Mouse (Mus musculus) heart, postnatal 0 days (tissue): ENCODE data around the gene Rybp. TPM values are rescaled to one million over a fixed set of nuclear protein-coding genes. Genes with fewer than 3 reads are reported as not detected.
A peak's percentile ranks its signal among the peaks of the same experiment; 100 is the strongest.

Source experiments
- ATAC-seq: fragments of 200-750 bp; cut with Nextera tagmentation; 2 replicates; pipeline ENCODE4 v1.8.0; 2017; ENCODE audit warnings: low read depth, moderate number of reproducible peaks, moderate library complexity; ENCODE audit not compliant: insufficient read depth
- DNase-seq: peaks from one replicate; pipeline ENCODE4 v3.0.0-alpha.2; 2016; ENCODE audit warnings: low spot score
- H3K27ac ChIP-seq: fragments of 300-500 bp; sonication (generic); 2 replicates; pipeline ENCODE4 v1.5.1; 2014; ENCODE audit warnings: low read depth, mild to moderate bottlenecking
- H3K27me3 ChIP-seq: fragments of 300-500 bp; sonication (generic); 2 replicates; pipeline ENCODE4 v1.6.1; 2014; ENCODE audit warnings: low read length, mixed read lengths; ENCODE audit not compliant: control insufficient read depth, insufficient read depth
- H3K36me3 ChIP-seq: fragments of 300-500 bp; sonication (generic); replicated peaks from 2 replicates; pipeline ENCODE4 v1.6.1; 2014; ENCODE audit warnings: low read length, mixed read lengths; ENCODE audit not compliant: control insufficient read depth, insufficient read depth
- H3K4me1 ChIP-seq: fragments of 300-500 bp; sonication (generic); 2 replicates; pipeline ENCODE4 v1.6.1; 2014; ENCODE audit warnings: antibody characterized with exemption; ENCODE audit not compliant: control insufficient read depth, insufficient read depth
- H3K4me2 ChIP-seq: fragments of 300-500 bp; sonication (generic); 2 replicates; pipeline ENCODE4 v1.6.1; 2014; ENCODE audit warnings: low read depth, mild to moderate bottlenecking, low read length, moderate library complexity
- H3K4me3 ChIP-seq: fragments of 300-500 bp; sonication (generic); 2 replicates; pipeline ENCODE4 v1.5.1; 2014; ENCODE audit warnings: low read depth, low read length
- H3K9ac ChIP-seq: fragments of 300-500 bp; sonication (generic); replicated peaks from 2 replicates; pipeline ENCODE4 v1.6.1; 2014; ENCODE audit warnings: low read depth, low read length, mixed read lengths
- H3K9me3 ChIP-seq: fragments of 300-500 bp; sonication (generic); replicated peaks from 2 replicates; pipeline ENCODE4 v1.6.1; 2016; ENCODE audit warnings: low read length; ENCODE audit not compliant: control insufficient read depth
- CTCF ChIP-seq: IDR thresholded peaks from 2 replicates; pipeline ENCODE4 v1.5.1; 2016; ENCODE audit warnings: antibody characterized with exemption, control low read depth, low read depth
- EP300 ChIP-seq: IDR thresholded peaks from 2 replicates; pipeline ENCODE4 v1.6.1; 2016; ENCODE audit warnings: antibody characterized with exemption, low read depth
- WGBS: fragments of 180-500 bp; shearing (Covaris S2); extraction: QIAGEN DNeasy Blood & Tissue Kit; methylation state at CpG from one replicate; pipeline ENCODE4 v1.1.7; 2014; 5-methylcytosine and 5-hydroxymethylcytosine counted together
- polyA plus RNA-seq: library from polyadenylated mRNA; unstranded; fragments of >200 nt; fragmentation: Nextera tagmentation; extraction: Ambion mirVana; gene quantifications from 2 replicates; pipeline ENCODE4 v1.2.1, GENCODE M21; 2015
- total RNA-seq: library from RNA; depleted of rRNA; stranded (reverse); fragments of >200 nt; gene quantifications from 2 replicates; pipeline ENCODE4 v1.2.3, GENCODE M21; 2014; ENCODE audit warnings: low replicate concordance

Gene Rybp
- total and polyA plus RNA-seq, 2 experiments from 2014 or later, result 5.2 to 8.6 TPM

DNA sequence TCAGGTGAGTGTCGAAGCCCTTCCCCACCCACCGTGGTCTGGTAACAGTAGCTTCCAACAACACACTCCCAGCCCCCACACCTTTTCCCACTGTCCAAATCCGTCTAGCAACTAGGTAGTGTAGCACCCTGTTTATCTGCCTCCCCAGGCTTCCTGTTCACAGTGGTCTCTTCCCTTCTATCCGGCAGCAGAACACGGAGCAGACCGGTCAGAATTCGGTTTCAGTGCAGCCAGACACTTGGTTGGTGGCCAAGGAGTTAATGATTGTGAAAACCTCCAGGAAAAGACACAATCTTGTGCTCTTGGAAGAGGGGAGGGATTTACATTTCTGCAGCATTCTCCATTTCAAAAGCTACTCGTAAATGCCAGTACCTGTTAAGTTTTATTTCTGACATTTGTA lies 44.3 kb upstream of the Rybp start:
- Histone ChIP-seq H3K27me3 (peaks cover 12% of the 10 kb centered on the region; the same call in 1 of the 2 replicates), H3K9ac (no peak overlapping the region), H3K4me1 (0 out of 2 replicates have a peak, but pooled peaks cover 2% of the 10 kb centered on the region), H3K27ac (no peak overlapping the region), H3K4me3 (no peak overlapping the region), H3K36me3 (no peaks in the 10 kb centered on the region), H3K9me3 (no peaks in the 10 kb centered on the region), H3K4me2 (no peak overlapping the region)
- WGBS, result 37% methylated on average over 8 of the region's 8 CpGs
- ATAC-seq (no peak), DNase-seq (no peak)
- TF ChIP-seq EP300 (no peak), CTCF (no peak)

DNA sequence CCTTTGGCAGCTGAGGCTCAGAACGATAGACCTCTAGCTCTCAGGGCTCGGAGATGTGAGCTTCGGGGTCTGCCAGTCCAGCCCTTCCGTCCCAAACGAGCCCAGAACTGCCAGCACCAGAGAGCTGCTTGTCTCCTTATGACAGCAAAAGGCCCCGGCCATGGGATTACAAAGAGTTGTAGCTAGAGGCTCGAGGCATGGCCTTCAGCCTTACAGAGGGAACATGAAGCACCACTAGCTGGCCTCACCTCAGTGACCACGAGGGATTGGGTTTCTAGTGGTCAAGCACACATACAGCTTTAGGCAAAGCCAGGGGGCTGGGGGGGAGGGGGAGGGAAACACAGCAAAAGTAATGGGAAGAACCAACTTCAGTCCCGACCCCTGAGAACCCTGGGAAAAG lies 43.8 kb upstream of the Rybp start:
- Histone ChIP-seq H3K27me3 (peaks cover 9% of the 10 kb centered on the region; the same call in 1 of the 2 replicates), H3K4me2 (no peak overlapping the region), H3K36me3 (no peaks in the 10 kb centered on the region), H3K27ac (no peak overlapping the region), H3K9ac (no peak overlapping the region), H3K4me1 (no peaks in the 10 kb centered on the region), H3K9me3 (no peaks in the 10 kb centered on the region), H3K4me3 (no peak overlapping the region)
- DNase-seq, result no peak
- no peak for ATAC-seq
- TF ChIP-seq EP300 (no peak), CTCF (no peak)
- WGBS, result 78% methylated on average over 9 of the region's 9 CpGs

DNA sequence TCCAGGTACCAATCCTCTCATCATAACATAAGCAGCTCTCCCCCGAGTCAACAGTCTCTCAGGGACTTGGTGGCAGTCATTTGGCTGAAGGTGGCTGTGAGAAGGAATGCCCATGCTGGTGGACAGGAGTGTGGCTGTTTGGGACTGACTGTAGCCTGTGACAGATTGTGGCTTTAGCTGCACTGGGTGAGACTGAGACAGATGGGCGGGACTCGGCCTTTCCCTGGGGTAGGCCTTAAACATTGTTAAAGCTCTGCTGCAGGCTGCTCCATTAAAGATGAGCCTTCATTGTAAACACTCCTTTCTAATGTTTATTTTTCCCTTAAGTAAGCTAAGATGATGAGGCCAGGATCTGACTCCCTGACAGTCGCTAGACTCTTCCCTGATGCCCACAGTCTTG lies 42.3 kb upstream of the Rybp start:
- 70% methylated on average over 4 of the region's 4 CpGs for WGBS
- TF ChIP-seq CTCF (no peak), EP300 (no peak)
- Histone ChIP-seq H3K27ac (no peak overlapping the region), H3K9me3 (no peaks in the 10 kb centered on the region), H3K9ac (no peak overlapping the region), H3K27me3 (no peaks in the 10 kb centered on the region; the same call in 1 of the 2 replicates), H3K36me3 (no peaks in the 10 kb centered on the region), H3K4me2 (no peak overlapping the region), H3K4me3 (no peak overlapping the region), H3K4me1 (no peaks in the 10 kb centered on the region)
- ATAC-seq (no peak), DNase-seq (no peak)

DNA sequence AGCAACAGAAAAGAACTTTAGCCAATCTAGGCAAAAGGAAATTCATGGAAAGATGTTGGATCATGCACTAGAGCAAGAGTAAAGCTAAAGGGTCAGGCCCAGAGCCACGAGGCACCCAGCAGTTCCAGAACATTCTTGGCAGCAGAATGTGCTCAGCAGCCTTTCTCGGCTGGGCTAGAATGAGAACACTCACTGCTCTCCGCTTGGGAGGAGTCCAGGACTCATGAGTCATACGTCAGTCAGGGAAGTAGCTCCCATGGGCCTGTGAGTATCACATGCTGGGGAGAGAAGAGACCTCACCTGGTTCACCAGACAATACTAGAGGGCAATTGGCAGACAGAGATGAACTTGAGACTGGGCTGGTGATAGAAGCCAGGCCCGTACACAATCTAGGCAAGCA lies 39.8 kb upstream of the Rybp start:
- WGBS, result 32% methylated on average over 5 of the region's 5 CpGs
- Histone ChIP-seq H3K27ac (no peak overlapping the region), H3K36me3 (no peaks in the 10 kb centered on the region), H3K27me3 (no peaks in the 10 kb centered on the region), H3K4me1 (peaks cover 11% of the 10 kb centered on the region), H3K9me3 (no peaks in the 10 kb centered on the region), H3K4me3 (no peak overlapping the region), H3K4me2 (no peak overlapping the region), H3K9ac (no peak overlapping the region)
- no peak for TF ChIP-seq EP300
- TF ChIP-seq CTCF, result no peak
- DNase-seq (peak; percentile 77), ATAC-seq (peak; percentile 82)

DNA sequence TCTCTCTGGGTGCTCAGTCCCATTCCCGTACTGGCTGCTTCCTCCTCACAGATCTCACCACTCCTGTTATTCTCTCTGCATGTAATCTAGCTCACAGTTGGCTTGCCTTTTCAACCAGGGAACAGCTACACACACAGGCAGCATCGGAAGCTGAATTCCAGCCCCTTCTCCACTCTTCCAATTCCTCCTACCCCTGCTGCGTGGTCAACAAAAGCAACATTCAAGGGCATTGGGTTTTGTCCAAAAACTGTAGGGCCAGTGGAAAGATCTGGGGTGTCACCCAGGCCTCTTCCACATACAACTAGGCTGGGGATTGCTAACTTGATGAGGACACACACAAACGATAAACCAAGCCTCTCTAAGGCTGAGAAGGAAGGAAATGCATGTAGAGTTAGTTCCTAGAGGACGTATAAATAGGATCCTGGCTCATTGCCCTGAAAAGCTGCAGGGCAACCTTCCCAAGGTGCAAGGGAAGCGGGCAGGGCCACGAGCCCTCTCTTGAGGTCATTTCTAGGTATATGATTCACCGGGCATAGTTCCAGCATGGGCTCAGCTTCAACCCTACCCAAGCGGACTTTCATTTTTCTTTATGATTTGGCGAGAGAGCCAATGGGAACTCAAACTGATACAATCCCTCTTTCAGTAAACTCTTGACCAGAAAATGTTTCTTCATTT lies 36.6 kb upstream of the Rybp start:
- H3K27ac ChIP-seq, result no peak overlapping the region
- no peaks in the 10 kb centered on the region for H3K27me3 ChIP-seq
- H3K9ac ChIP-seq, result no peak overlapping the region
- no peaks in the 10 kb centered on the region for H3K9me3 ChIP-seq
- 46% methylated on average over 10 of the region's 10 CpGs for WGBS
- no peak overlapping the region for H3K4me3 ChIP-seq
- peak overlapping the region; percentile 11; the same call in 1 of the 2 replicates for H3K4me2 ChIP-seq
- ATAC-seq (no peak), DNase-seq (peak; percentile 57)
- no peaks in the 10 kb centered on the region for H3K36me3 ChIP-seq
- H3K4me1 ChIP-seq, result peaks cover 11% of the 10 kb centered on the region
- no peak for TF ChIP-seq CTCF
- no peak for TF ChIP-seq EP300

- no peaks in the 10 kb centered on the region for H3K27me3 ChIP-seq
- H3K9ac ChIP-seq, result no peak overlapping the region
- H3K36me3 ChIP-seq, result no peaks in the 10 kb centered on the region
- no peak overlapping the region for H3K27ac ChIP-seq
- no peak overlapping the region for H3K4me3 ChIP-seq
- ATAC-seq (no peak), DNase-seq (no peak)
- TF ChIP-seq CTCF, result no peak
- 38% methylated on average over 8 of the region's 8 CpGs for WGBS
- H3K9me3 ChIP-seq, result no peaks in the 10 kb centered on the region
- H3K4me1 ChIP-seq, result peaks cover 11% of the 10 kb centered on the region
- no peak overlapping the region for H3K4me2 ChIP-seq
These were observed 35.3 kb upstream of the Rybp start for GRCm38 (mm10) chr6:100322561-100322960.
